Mouse (Mus musculus) midbrain, embryonic 12.5 days (tissue): Measurements from ENCODE around the gene Nav1. TPM values are rescaled to one million over a fixed set of nuclear protein-coding genes. Genes with fewer than 3 reads are reported as not detected.

Experiments
- ATAC-seq: fragments of 200-750 bp; cut with Nextera tagmentation; 2 replicates; pipeline ENCODE4 v1.8.0; 2017; ENCODE audit warnings: low read depth, moderate TSS enrichment, moderate library complexity; ENCODE audit not compliant: low FRiP score
- H3K27ac ChIP-seq: fragments of 300-500 bp; sonication (generic); replicated peaks from 2 replicates; pipeline ENCODE4 v1.5.1; 2016; ENCODE audit warnings: mild to moderate bottlenecking
- H3K27me3 ChIP-seq: fragments of 300-500 bp; sonication (generic); 2 replicates; pipeline ENCODE4 v1.6.1; 2016; ENCODE audit warnings: mild to moderate bottlenecking
- H3K36me3 ChIP-seq: fragments of 300-500 bp; sonication (generic); 2 replicates; pipeline ENCODE4 v1.6.1; 2016
- H3K4me1 ChIP-seq: fragments of 300-500 bp; sonication (generic); 2 replicates; pipeline ENCODE4 v1.6.1; 2016
- H3K4me2 ChIP-seq: fragments of 300-500 bp; sonication (generic); replicated peaks from 2 replicates; pipeline ENCODE4 v1.6.1; 2016; ENCODE audit warnings: mild to moderate bottlenecking, moderate library complexity
- H3K4me3 ChIP-seq: fragments of 300-500 bp; sonication (generic); 2 replicates; pipeline ENCODE4 v1.5.1; 2016; ENCODE audit warnings: mild to moderate bottlenecking
- H3K9ac ChIP-seq: fragments of 300-500 bp; sonication (generic); replicated peaks from 2 replicates; pipeline ENCODE4 v1.6.1; 2016; ENCODE audit warnings: mild to moderate bottlenecking, moderate library complexity
- H3K9me3 ChIP-seq: fragments of 300-500 bp; sonication (generic); 2 replicates; pipeline ENCODE4 v1.6.1; 2016; ENCODE audit warnings: mild to moderate bottlenecking
- WGBS: fragments of 180-500 bp; shearing (Covaris S2); methylation state at CpG from one replicate; pipeline ENCODE4 v1.1.7; 2016; 5-methylcytosine and 5-hydroxymethylcytosine counted together
- polyA plus RNA-seq: library from polyadenylated mRNA; unstranded; fragments of >200 nt; fragmentation: Nextera tagmentation; extraction: Ambion mirVana; gene quantifications from 2 replicates; pipeline ENCODE4 v1.2.1, GENCODE M21; 2016

Nav1 gene
- polyA plus RNA-seq, 1 experiment from 2014 or later, result 25.6 TPM

DNA sequence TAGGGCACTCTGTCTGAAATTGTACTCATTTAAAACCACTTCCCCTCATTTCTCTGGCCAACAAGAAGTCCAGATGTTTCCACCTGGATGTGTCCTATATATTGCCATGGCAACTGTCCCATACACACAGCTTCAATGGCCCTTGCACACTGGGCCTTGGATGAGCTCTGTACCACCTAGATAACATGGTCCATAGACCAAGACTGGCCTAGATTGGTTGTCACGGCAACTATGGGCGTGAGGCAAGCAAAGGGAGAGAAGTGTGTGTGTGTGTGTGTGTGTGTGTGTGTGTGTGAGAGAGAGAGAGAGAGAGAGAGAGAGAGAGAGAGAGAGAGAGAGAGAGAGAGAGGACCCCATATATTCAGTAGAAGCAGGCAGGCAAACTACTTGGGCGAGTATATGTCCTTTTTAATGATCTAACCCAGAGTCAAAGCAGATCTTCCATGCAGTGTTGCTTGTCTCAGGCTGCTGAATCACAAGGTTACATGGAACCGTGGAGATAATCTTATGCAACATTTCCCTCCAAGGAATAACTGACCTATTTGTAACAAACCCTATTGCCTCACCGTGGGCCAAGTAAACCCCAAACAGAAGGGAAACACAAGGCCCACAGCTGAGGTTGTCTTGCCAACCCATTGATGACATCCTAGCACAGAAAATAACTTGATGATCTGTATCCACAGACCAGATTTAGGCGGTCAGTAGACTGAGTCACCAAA lies 13.4 kb downstream of the Nav1 start:
- 84% methylated on average over 6 of the region's 6 CpGs for WGBS
- Histone ChIP-seq H3K4me3 (no peak overlapping the region), H3K9me3 (no peaks in the 10 kb centered on the region), H3K27me3 (no peaks in the 10 kb centered on the region), H3K9ac (no peak overlapping the region), H3K4me2 (no peak overlapping the region), H3K36me3 (no peaks in the 10 kb centered on the region), H3K27ac (no peak overlapping the region), H3K4me1 (0 out of 2 replicates have a peak, but pooled peaks cover 3% of the 10 kb centered on the region)
- no peak for ATAC-seq

DNA sequence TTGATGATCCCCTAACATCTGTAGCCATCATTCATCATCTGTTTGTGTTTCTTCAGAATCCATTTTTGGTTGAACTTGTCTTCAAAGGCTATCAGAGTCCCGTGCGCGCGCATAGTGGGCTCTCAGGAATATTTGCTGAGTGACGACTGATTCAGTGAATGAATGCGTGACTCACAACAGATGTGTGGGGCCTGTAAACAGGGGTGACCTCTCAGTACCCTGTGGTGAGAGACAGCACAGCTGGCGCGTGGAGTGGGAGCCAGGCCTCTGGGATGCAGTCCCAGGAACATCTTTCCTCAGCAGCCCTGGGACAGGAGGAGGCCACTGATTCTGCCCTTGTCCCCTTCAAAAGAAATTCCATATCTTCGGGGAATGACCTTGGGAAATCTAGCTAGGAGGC lies 16.3 kb downstream of the Nav1 start:
- Histone ChIP-seq H3K36me3 (no peaks in the 10 kb centered on the region), H3K9ac (no peak overlapping the region), H3K4me2 (no peak overlapping the region), H3K27me3 (0 out of 2 replicates have a peak, but pooled peaks cover 4% of the 10 kb centered on the region), H3K27ac (no peak overlapping the region), H3K4me1 (peaks cover 14% of the 10 kb centered on the region), H3K9me3 (no peaks in the 10 kb centered on the region), H3K4me3 (no peak overlapping the region)
- 80% methylated on average over 9 of the region's 9 CpGs for WGBS
- ATAC-seq, result no peak

DNA sequence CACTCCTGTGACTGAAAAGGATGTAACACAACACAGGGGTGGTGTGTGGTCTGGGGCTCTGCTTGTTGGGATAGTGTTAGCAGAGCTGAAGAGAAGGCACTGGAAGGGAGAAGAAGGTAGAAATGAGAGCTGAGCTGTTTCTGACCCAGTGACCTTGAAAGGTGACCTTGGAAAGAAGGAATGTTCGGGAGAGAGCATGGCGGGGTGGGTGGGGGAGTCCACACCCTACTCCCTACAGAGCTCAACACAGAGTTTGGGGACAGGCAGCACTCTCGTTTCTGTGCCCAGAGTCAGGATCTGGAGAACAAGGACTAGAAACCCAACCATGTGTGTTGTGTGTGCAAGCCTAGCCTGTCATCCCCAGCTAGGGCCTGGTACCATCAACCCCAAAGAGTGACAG lies 18.1 kb downstream of the Nav1 start:
- Histone ChIP-seq H3K4me3 (no peak overlapping the region), H3K4me2 (no peak overlapping the region), H3K4me1 (peaks cover 26% of the 10 kb centered on the region), H3K36me3 (no peaks in the 10 kb centered on the region), H3K9me3 (no peaks in the 10 kb centered on the region), H3K27ac (no peak overlapping the region), H3K27me3 (0 out of 2 replicates have a peak, but pooled peaks cover 4% of the 10 kb centered on the region), H3K9ac (no peak overlapping the region)
- ATAC-seq, result no peak
- WGBS, result 75% methylated on average over 3 of the region's 3 CpGs

DNA sequence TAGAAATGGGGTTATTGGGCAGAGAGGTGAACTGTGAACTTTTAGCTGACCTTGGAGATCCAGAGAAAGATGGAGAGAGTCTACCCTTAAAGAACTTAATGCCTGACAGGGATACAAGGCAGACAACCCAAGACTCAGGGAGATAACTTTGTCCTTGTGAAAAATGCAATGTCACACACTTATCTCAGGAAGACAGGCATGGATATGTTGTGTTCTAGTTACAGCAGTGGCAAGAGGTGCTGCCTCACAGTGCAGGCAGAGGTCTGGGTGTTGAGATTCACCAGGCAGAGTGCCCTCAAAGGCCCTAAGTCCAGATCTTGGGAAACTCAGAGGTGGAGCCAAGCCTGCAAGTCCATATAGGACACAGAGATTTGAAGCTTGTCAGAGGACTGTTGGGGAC lies 20.2 kb downstream of the Nav1 start:
- ATAC-seq, result no peak
- Histone ChIP-seq H3K9me3 (no peaks in the 10 kb centered on the region), H3K27ac (no peak overlapping the region), H3K4me1 (peaks cover 47% of the 10 kb centered on the region), H3K27me3 (0 out of 2 replicates have a peak, but pooled peaks cover 4% of the 10 kb centered on the region), H3K4me3 (no peak overlapping the region), H3K4me2 (no peak overlapping the region), H3K36me3 (no peaks in the 10 kb centered on the region), H3K9ac (no peak overlapping the region)

DNA sequence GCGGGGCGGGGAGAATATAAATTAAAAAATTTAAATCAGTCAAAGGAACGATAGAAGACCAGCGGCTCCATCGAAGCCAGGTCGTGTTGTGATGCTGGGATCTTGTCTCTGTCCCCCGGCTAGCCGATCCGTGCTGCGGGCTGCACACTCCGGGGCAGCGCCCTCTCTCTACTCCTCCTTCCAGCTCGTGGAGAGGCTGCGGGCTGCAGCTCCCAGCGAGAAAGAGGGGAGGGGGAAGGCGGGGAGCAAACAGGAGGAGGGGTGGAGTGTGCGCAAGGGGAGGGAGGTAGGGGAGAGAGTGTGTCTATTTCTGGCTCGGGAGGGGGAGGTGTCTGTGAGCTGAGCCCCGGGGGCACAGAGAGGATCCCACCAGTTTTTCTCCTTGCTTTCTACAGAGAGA lies 21.5 kb downstream of the Nav1 start:
- no peaks in the 10 kb centered on the region for H3K36me3 ChIP-seq
- H3K27me3 ChIP-seq, result 0 out of 2 replicates have a peak, but pooled peaks cover 4% of the 10 kb centered on the region

DNA sequence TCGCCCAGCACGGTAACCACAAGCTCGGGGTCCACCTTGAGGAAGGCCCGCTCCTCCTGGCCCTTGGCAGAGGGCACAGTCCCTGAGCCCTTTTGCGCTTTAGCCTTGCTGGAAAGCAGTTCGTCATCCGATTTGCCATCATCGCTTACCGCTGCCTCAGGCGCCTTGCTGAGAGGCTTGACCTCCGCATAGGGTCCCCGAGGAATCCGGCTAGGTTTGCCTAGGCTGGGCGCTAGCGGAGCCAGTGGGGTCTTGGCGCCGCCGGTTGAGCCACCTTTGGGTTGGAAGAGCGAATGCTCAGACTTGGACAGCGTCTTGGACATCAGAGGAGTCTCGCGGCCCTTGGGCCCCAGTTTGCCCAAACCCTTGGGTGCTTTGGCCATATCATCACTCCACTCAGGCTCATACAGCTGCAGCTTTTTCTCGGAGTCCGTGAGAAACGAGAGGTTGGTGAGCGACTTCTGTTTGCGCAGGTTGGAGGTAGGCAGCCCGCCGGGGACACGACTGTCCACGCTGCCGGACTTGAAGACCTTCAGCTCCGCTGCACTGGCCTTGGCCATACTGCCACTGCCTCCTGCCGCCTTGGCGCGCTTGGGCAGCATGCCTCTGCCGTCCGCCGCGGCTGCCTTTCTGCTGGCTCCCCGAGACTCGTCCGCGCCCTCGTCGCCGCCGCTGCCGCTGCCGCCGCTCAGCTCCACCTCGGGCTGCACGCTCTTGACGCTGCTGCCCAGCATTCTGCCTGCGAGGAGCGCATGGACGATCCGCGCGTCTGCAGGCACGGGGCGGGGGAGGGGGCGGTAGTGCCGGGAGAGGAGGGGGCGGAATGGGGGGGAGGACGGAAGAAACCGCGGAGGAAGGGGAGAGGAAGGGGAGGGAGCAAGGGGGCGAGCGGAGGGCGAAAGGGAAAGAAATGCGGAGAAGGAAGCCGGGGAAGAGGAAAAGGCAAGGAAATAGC lies 22.2 kb downstream of the Nav1 start:
- Histone ChIP-seq H3K27ac (peak overlapping the region; percentile 86), H3K4me2 (peak overlapping the region; percentile 94), H3K4me3 (peak overlapping the region; percentile 69), H3K4me1 (peaks cover 67% of the 10 kb centered on the region), H3K27me3 (0 out of 2 replicates have a peak, but pooled peaks cover 4% of the 10 kb centered on the region), H3K9me3 (no peaks in the 10 kb centered on the region), H3K36me3 (no peaks in the 10 kb centered on the region), H3K9ac (peak overlapping the region; percentile 77)
- ATAC-seq, result peak; percentile 70
- WGBS, result under 1% methylated on average over 71 of the region's 73 CpGs

More for the DNA sequence above, 21.5 kb downstream of the Nav1 start:
- Histone ChIP-seq H3K4me2 (peak overlapping the region; percentile 94), H3K4me1 (peaks cover 60% of the 10 kb centered on the region), H3K9ac (peak overlapping the region; percentile 77), H3K4me3 (peak overlapping the region; percentile 69), H3K27ac (peak overlapping the region; percentile 86), H3K9me3 (no peaks in the 10 kb centered on the region)
- WGBS, result under 1% methylated on average over 17 of the region's 19 CpGs
- ATAC-seq, result peak; percentile 72

DNA sequence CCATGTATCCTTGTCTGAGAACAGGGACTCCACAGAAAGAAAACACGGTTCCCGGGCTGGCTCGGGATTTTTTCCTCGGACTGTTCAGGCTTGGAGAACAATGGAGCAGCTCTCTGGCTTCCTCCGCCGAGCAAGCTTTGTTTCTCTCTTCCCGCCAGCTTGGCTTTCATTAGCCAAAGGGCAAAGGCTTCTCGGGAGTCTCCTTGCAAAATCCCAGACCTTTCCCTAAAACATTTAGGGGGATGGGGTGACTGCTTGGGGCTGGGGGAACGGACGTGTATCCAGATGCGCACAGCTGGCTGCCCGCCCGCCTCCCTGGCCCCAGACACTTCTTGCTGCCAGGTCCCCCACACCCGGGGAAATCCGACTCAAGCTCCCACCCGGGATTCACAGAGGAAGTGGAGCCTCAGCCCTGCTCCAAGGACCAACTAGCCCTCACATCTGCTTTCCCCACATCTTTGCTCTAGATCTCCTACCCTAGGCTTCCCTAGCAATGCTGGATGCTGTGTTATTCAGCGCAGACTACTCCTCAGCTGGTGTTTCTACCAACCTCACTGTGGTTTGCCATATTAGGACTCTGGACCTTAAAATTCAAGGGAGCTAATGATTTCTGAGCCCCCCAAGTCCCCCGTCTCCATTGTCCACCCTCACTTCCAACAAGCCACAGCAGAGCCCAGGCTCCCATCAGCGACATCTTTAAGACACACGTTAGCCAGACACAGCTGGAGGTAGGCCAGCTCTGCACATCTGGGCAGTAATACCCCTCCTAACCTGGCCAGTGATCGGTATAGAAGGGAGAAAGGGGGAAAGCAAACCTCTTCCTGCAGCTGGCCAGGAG lies 23.2 kb downstream of the Nav1 start:
- Histone ChIP-seq H3K9ac (peak overlapping the region; percentile 77), H3K27me3 (0 out of 2 replicates have a peak, but pooled peaks cover 4% of the 10 kb centered on the region), H3K4me2 (peak overlapping the region; percentile 94), H3K36me3 (no peaks in the 10 kb centered on the region), H3K4me3 (peak overlapping the region; percentile 69), H3K4me1 (peaks cover 76% of the 10 kb centered on the region), H3K27ac (peak overlapping the region; percentile 86), H3K9me3 (no peaks in the 10 kb centered on the region)
- 2% methylated on average over 20 of the region's 21 CpGs for WGBS
- ATAC-seq, result no peak

DNA sequence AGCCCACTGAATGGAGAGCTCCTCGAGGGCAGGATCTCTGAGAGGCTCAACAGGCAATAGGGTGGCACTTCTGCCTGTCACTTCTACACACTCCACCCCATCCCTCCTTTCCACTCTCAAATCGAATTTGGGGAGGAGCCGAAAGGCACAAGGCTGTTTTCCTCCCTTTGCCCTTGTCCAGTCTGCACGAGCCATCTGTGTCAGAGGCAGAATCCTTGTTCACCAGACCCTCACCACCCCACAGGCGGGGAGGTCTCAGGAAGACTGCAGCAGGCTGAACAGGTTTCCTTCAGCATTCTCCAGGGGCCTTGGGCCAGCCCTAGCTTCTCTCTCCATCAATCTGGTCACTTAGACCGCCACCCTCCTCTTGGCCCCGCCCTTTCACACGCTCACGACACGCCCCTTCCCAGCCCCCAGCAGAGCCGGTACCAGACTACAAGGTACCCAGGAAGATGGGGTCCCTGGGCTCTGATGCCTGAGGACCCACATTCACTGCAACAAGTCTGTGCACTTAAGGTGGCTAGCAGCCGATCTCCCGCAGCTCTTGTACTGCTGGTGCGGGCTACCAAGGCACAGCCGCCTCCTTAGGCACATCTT lies 23.9 kb downstream of the Nav1 start:
- H3K36me3 ChIP-seq, result no peaks in the 10 kb centered on the region
- H3K4me2 ChIP-seq, result peak overlapping the region; percentile 94
- peak overlapping the region; percentile 69 for H3K4me3 ChIP-seq
- no peaks in the 10 kb centered on the region for H3K9me3 ChIP-seq
- ATAC-seq, result peak; percentile 59
- WGBS, result 4% methylated on average over 15 of the region's 15 CpGs
- H3K9ac ChIP-seq, result peak overlapping the region; percentile 77
- peaks cover 79% of the 10 kb centered on the region for H3K4me1 ChIP-seq
- peak overlapping the region; percentile 86 for H3K27ac ChIP-seq
- H3K27me3 ChIP-seq, result 0 out of 2 replicates have a peak, but pooled peaks cover 4% of the 10 kb centered on the region

DNA sequence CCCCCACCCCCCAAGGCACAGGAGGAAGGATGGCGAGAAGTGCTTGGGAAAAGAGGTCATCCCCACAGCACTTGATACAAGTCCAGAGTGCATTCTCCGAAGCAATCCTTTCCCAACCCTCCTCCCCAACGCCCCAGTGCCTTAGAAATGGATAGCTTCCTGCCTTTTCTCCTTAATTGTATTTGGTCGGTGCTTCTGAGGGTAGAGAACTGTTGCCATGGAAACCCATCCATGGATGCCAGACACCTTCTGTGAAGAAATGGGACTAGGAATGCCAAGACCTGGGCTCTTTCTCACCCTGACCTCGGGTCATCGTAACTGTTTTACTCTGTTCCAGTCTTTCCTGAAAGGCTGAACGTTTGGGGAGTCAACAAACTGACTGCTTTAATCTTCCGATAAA lies 26.1 kb downstream of the Nav1 start:
- H3K9me3 ChIP-seq, result no peaks in the 10 kb centered on the region
- H3K27me3 ChIP-seq, result no peaks in the 10 kb centered on the region
- no peak overlapping the region for H3K9ac ChIP-seq
- H3K4me1 ChIP-seq, result peaks cover 86% of the 10 kb centered on the region
- ATAC-seq, result no peak
- H3K4me3 ChIP-seq, result 0 out of 2 replicates have a peak overlapping the region, but pooled peaks have one; percentile 4
- peak overlapping the region; percentile 94 for H3K4me2 ChIP-seq
- WGBS, result 15% methylated on average over 8 of the region's 8 CpGs
- H3K27ac ChIP-seq, result no peak overlapping the region
- H3K36me3 ChIP-seq, result no peaks in the 10 kb centered on the region

DNA sequence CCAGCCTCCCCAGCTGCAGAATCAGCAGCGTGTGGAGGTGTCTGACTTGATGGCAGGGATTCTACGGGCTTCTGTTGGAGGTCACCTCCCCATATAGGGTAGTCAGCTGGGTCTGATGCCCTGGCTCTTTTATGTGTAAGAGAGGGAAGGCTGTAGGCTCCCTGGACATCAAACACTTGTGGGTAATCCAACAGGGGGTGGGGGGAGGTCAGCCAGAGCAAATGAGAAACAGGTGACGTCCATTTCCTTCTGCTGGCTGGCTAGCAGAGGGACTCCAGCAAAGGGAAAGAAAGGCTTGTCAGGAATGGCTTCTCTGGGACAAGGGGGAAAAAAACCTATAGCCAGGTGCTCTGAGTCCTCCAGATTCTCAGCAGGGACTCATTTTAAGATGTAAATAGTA lies 28.0 kb downstream of the Nav1 start:
- Histone ChIP-seq H3K4me1 (peaks cover 78% of the 10 kb centered on the region), H3K27me3 (no peaks in the 10 kb centered on the region), H3K9me3 (no peaks in the 10 kb centered on the region), H3K27ac (no peak overlapping the region), H3K9ac (no peak overlapping the region), H3K36me3 (no peaks in the 10 kb centered on the region), H3K4me2 (no peak overlapping the region), H3K4me3 (no peak overlapping the region)
- 50% methylated on average over 3 of the region's 3 CpGs for WGBS
- ATAC-seq, result no peak

DNA sequence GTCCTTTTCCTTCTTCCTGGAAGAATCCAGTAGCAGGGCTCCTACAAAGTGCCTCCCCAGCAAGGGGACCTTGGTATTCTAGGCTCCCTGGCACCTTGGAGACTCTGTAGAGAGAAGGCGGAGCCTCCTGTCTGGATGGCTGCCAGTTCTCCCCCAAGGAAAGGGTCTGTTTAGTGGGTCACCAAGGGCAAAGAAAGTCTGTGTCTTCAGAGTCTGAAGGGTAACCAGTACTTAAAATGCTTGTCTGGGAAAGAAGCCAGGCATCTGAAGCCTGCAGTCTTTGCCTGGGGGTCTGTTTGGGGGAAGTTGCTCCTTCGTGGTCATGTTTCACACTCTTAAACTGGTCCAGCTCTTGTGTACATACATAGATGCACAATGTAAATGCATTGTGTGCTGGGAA lies 29.3 kb downstream of the Nav1 start:
- Histone ChIP-seq H3K4me3 (no peak overlapping the region), H3K27me3 (no peaks in the 10 kb centered on the region), H3K36me3 (no peaks in the 10 kb centered on the region), H3K9ac (no peak overlapping the region), H3K9me3 (no peaks in the 10 kb centered on the region), H3K4me2 (no peak overlapping the region), H3K4me1 (peaks cover 71% of the 10 kb centered on the region), H3K27ac (no peak overlapping the region)
- WGBS, result 76% methylated on average over 2 of the region's 2 CpGs
- no peak for ATAC-seq
